Mouse (Mus musculus) thymus, adult 2 months (tissue): ENCODE measurements at regions not wholly inside any gene's neighbourhood (a gene's known extent, or its start where the extent isn't known, plus 50 kb on each side); places are given as distances from the start of the nearest gene placed in this dataset.

Experiments used
- DNase-seq: peaks from one replicate; pipeline ENCODE4 v3.0.0; 2021
- H3K27ac ChIP-seq: fragments of 200-500 bp; 2 replicates; pipeline ENCODE4 v1.5.1; 2012; ENCODE audit warnings: low read length, control low read depth; ENCODE audit not compliant: control insufficient read depth, insufficient read depth
- H3K27me3 ChIP-seq: fragments of 200-500 bp; 2 replicates; pipeline ENCODE4 v1.6.1; 2012; ENCODE audit warnings: mild to moderate bottlenecking, low read length, moderate library complexity, mixed read lengths; ENCODE audit not compliant: control insufficient read depth, insufficient read depth
- H3K36me3 ChIP-seq: fragments of 200-500 bp; 2 replicates; pipeline ENCODE4 v1.6.1; 2012; ENCODE audit warnings: mild to moderate bottlenecking, low read length, moderate library complexity; ENCODE audit not compliant: control insufficient read depth, insufficient read depth
- H3K4me1 ChIP-seq: fragments of 200-500 bp; replicated peaks from 2 replicates; pipeline ENCODE4 v1.6.1; 2012; ENCODE audit warnings: low read length; ENCODE audit not compliant: control insufficient read depth, insufficient read depth
- H3K4me3 ChIP-seq: fragments of 200-500 bp; 2 replicates; pipeline ENCODE4 v1.5.1; 2012; ENCODE audit warnings: mild to moderate bottlenecking, low read length, control low read depth, moderate library complexity; ENCODE audit not compliant: control insufficient read depth, insufficient read depth
- CTCF ChIP-seq: fragments of 200-500 bp; IDR thresholded peaks from 2 replicates; pipeline ENCODE4 v1.5.1; 2012; ENCODE audit warnings: mild to moderate bottlenecking, control low read depth, low read length, moderate library complexity, borderline replicate concordance; ENCODE audit not compliant: control insufficient read depth, poor library complexity, insufficient read depth; ENCODE audit errors: extremely low read depth
- POLR2A ChIP-seq: fragments of 200-500 bp; IDR thresholded peaks from 2 replicates; pipeline ENCODE4 v1.6.1; 2012; ENCODE audit warnings: mild to moderate bottlenecking, low read length, control low read depth, moderate library complexity; ENCODE audit not compliant: control insufficient read depth, poor library complexity, insufficient read depth; ENCODE audit errors: extremely low read depth
- WGBS: fragments of 180-500 bp; shearing (Covaris S2); methylation state at CpG from one replicate; pipeline ENCODE4 v1.1.7; 2018; 5-methylcytosine and 5-hydroxymethylcytosine counted together

- Histone ChIP-seq H3K27ac (no peak overlapping the region), H3K4me1 (no peaks in the 10 kb centered on the region), H3K36me3 (no peaks in the 10 kb centered on the region), H3K4me3 (no peak overlapping the region), H3K27me3 (no peaks in the 10 kb centered on the region)
- no peak for DNase-seq
- WGBS = 93% methylated on average over 4 of the region's 4 CpGs
- TF ChIP-seq POLR2A (no peak), CTCF (no peak)
Observed at GRCm38 (mm10) chr10:17450240-17450639, 272.8 kb upstream of the Cited2 start.

GRCm38 (mm10) chr10:17470880-17471279, 252.1 kb upstream of the Cited2 start:
- no peak for DNase-seq

GRCm38 (mm10) chr10:17472536-17472935, 250.5 kb upstream of the Cited2 start:
- TF ChIP-seq CTCF (no peak), POLR2A (no peak)
- no peak for DNase-seq
- 92% methylated on average over 5 of the region's 5 CpGs for WGBS
- Histone ChIP-seq H3K27ac (no peak overlapping the region), H3K27me3 (no peaks in the 10 kb centered on the region), H3K4me3 (no peak overlapping the region), H3K4me1 (no peaks in the 10 kb centered on the region), H3K36me3 (no peaks in the 10 kb centered on the region)

More at GRCm38 (mm10) chr10:17470880-17471279, 252.1 kb upstream of the Cited2 start:
- TF ChIP-seq POLR2A (no peak), CTCF (no peak)
- Histone ChIP-seq H3K4me3 (no peak overlapping the region), H3K27ac (no peak overlapping the region), H3K27me3 (no peaks in the 10 kb centered on the region), H3K36me3 (no peaks in the 10 kb centered on the region), H3K4me1 (no peaks in the 10 kb centered on the region)
- WGBS = 89% methylated on average over 4 of the region's 4 CpGs

- Histone ChIP-seq H3K27ac (no peak overlapping the region), H3K36me3 (no peaks in the 10 kb centered on the region), H3K4me3 (no peak overlapping the region), H3K27me3 (no peaks in the 10 kb centered on the region), H3K4me1 (no peaks in the 10 kb centered on the region; the same call in 1 of the 2 replicates)
- TF ChIP-seq CTCF (no peak), POLR2A (no peak)
- 95% methylated on average over 3 of the region's 3 CpGs for WGBS
- DNase-seq = no peak
Observed at GRCm38 (mm10) chr10:17475976-17476375, 247.0 kb upstream of the Cited2 start.

GRCm38 (mm10) chr10:17476720-17477119, 246.3 kb upstream of the Cited2 start:
- no peaks in the 10 kb centered on the region for H3K27me3 ChIP-seq
- no peak for DNase-seq
- 96% methylated on average over 6 of the region's 6 CpGs for WGBS
- no peak overlapping the region for H3K27ac ChIP-seq
- H3K4me1 ChIP-seq = no peaks in the 10 kb centered on the region; the same call in 1 of the 2 replicates
- H3K4me3 ChIP-seq = no peak overlapping the region
- TF ChIP-seq POLR2A (no peak), CTCF (no peak)
- no peaks in the 10 kb centered on the region for H3K36me3 ChIP-seq

GRCm38 (mm10) chr10:17478761-17479632, 244.0 kb upstream of the Cited2 start:
- Histone ChIP-seq H3K27ac (no peak overlapping the region), H3K4me3 (no peak overlapping the region), H3K36me3 (no peaks in the 10 kb centered on the region), H3K27me3 (no peaks in the 10 kb centered on the region), H3K4me1 (no peaks in the 10 kb centered on the region; the same call in 1 of the 2 replicates)
- no peak for DNase-seq
- WGBS = 78% methylated on average over 8 of the region's 8 CpGs
- no peak for TF ChIP-seq POLR2A
- no peak for TF ChIP-seq CTCF
